Mouse (Mus musculus): ENCODE data around the gene Cnnm1.

GRCm38 (mm10) chr19:43453025-43453424, 12.8 kb downstream of the Cnnm1 start:
- no peak for TF ChIP-seq CTCF (IDR thresholded peaks at IDR 0.05; ENCODE audit: low read depth, low read length)
- peak; percentile 78 for TF ChIP-seq TAL1 (conservative IDR thresholded peaks at IDR 0.05; ENCODE audit: low read depth, low read length)
- no peak for TF ChIP-seq GATA2 (IDR thresholded peaks at IDR 0.05; ENCODE audit: borderline replicate concordance, low read depth, low read length)

Measured in G1E (cell line).